Comparison of ENCODE assay signal across 8 mouse cellular contexts in the genomic region with DNA sequence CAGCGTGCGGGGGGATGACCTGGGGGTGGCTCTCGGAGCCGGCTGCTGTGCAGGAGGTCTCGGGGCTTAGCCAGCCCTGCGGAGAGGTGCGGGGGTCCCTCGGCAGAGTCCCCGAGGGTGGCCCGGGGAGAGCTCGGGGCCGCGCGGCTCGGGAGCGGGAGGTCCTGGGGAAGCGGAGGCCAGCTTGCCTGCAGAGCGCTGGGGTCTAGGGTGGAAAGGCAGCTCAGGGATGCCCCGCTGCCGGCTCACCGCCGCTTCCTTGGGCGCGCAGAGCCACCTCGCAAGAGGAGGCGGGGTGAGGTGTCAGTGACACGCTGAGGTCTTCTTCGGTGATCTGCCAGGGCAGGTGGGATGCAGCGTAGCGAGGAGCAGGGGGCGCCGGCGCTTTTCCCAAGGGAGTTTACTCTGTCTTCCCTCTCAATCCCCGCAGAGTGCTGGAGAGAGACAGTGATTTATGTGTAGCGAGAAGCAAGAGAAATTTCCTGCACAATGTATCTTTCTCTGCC. TPM values are rescaled to one million over a fixed set of nuclear protein-coding genes. Genes with fewer than 3 reads are reported as not detected.
DNase-seq lines count a peak whose midpoint lies in the region; ATAC-seq and TF ChIP-seq lines count a peak whose summit lies in the region.

No protein-coding gene starts in this region.

- H3K4me3 ChIP-seq in heart, embryonic 12.5 days: peak overlapping the region; percentile 87
- H3K4me3 ChIP-seq in ES-E14 (ENCODE audit: insufficient read depth in 1 of 2, low read depth in 1 of 2, low read length in 2 of 2, poor library complexity in 1 of 2, severe bottlenecking in 1 of 2): peak overlapping the region; percentile 78 to 81
- H3K4me3 ChIP-seq in hindbrain, embryonic 10.5 days: peak overlapping the region; percentile 85
- peak overlapping the region; percentile 97 for H3K4me3 ChIP-seq in limb, embryonic 11.5 days (ENCODE audit: low read depth, low read length)
- peak overlapping the region; percentile 97 for H3K4me3 ChIP-seq in midbrain, postnatal 0 days (ENCODE audit: low read depth, low read length)

- H3K4me1 ChIP-seq in heart, embryonic 12.5 days (replicated peaks): peaks cover 22% of the 10 kb centered on the region
- H3K4me1 ChIP-seq in ES-E14 (ENCODE audit: control insufficient read depth in 2 of 2, insufficient read depth in 2 of 2, low read length in 2 of 2, poor library complexity in 1 of 2): peaks cover 0 to 2% of the 10 kb centered on the region in 2 experiments; a peak in 1 of 4 replicates
- H3K4me1 ChIP-seq in hindbrain, embryonic 10.5 days (replicated peaks): peaks cover 55% of the 10 kb centered on the region
- H3K4me1 ChIP-seq in limb, embryonic 11.5 days (ENCODE audit: control insufficient read depth, insufficient read depth, low read length): peaks cover 30% of the 10 kb centered on the region
- H3K4me1 ChIP-seq in midbrain, postnatal 0 days (ENCODE audit: insufficient read depth, low read length): no peaks in the 10 kb centered on the region

- peak overlapping the region; percentile 96 for H3K9ac ChIP-seq in heart, embryonic 12.5 days
- peak overlapping the region; percentile 88 for H3K9ac ChIP-seq in ES-E14 (ENCODE audit: insufficient read depth, low read depth, low read length, poor library complexity, severe bottlenecking)
- H3K9ac ChIP-seq in limb, embryonic 11.5 days (ENCODE audit: low read length): peak overlapping the region; percentile 96
- H3K9ac ChIP-seq in midbrain, postnatal 0 days (replicated peaks; ENCODE audit: low read length, poor library complexity, severe bottlenecking): peak overlapping the region; percentile 91

- no peak for DNase-seq in heart, postnatal 10 days
- DNase-seq in ES-E14 (ENCODE audit: low read depth, low spot score): no peak
- peak; percentile 73 for DNase-seq in embryo, embryonic 10.5 days (ENCODE audit: low spot score)
- DNase-seq in hindbrain, embryonic 10.5 days (ENCODE audit: low spot score): no peak
- no peak for DNase-seq in limb, embryonic 11.5 days (ENCODE audit: low spot score)
- peak; percentile 47 for DNase-seq in midbrain, postnatal 0 days (ENCODE audit: low spot score)
- peak; percentile 70 for DNase-seq in thymus, postnatal 0 days (ENCODE audit: low spot score)

- peak overlapping the region; percentile 71 for H3K4me2 ChIP-seq in heart, embryonic 12.5 days
- peak overlapping the region; percentile 75 for H3K4me2 ChIP-seq in limb, embryonic 11.5 days (ENCODE audit: low read depth, severe bottlenecking)
- peak overlapping the region; percentile 67 for H3K4me2 ChIP-seq in midbrain, postnatal 0 days (ENCODE audit: low read depth, low read length, poor library complexity, severe bottlenecking)

- peak; percentile 47 for ATAC-seq in heart, embryonic 12.5 days (ENCODE audit: insufficient number of reproducible peaks, low FRiP score)
- ATAC-seq in limb, embryonic 11.5 days (ENCODE audit: insufficient number of reproducible peaks, low FRiP score, low TSS enrichment, low read depth): peak; percentile 71
- ATAC-seq in midbrain, postnatal 0 days (ENCODE audit: low FRiP score): peak; percentile 83

- in situ Hi-C loops in ES-E14 (cut with MboI; ENCODE audit: low sequenced_read_pairs in 2 of 2, unreplicated experiment in 2 of 2): no loop called here

- no peaks in the 10 kb centered on the region for H3K27me3 ChIP-seq in heart, embryonic 12.5 days (replicated peaks)
- H3K27me3 ChIP-seq in hindbrain, embryonic 10.5 days (ENCODE audit: insufficient read depth, poor library complexity, severe bottlenecking): peaks cover 45% of the 10 kb centered on the region
- H3K27me3 ChIP-seq in limb, embryonic 11.5 days (ENCODE audit: control insufficient read depth, insufficient read depth, low read length): no peaks in the 10 kb centered on the region
- H3K27me3 ChIP-seq in midbrain, postnatal 0 days (ENCODE audit: insufficient read depth, low read length): no peaks in the 10 kb centered on the region; the same call in 1 of the 2 replicates

- no peaks in the 10 kb centered on the region for H3K9me3 ChIP-seq in heart, embryonic 12.5 days (replicated peaks)
- no peaks in the 10 kb centered on the region for H3K9me3 ChIP-seq in ES-E14 (ENCODE audit: control insufficient read depth, insufficient read depth, low read depth, low read length)
- H3K9me3 ChIP-seq in hindbrain, embryonic 10.5 days: no peaks in the 10 kb centered on the region
- no peaks in the 10 kb centered on the region for H3K9me3 ChIP-seq in limb, embryonic 11.5 days (ENCODE audit: control insufficient read depth, low read length)
- H3K9me3 ChIP-seq in midbrain, postnatal 0 days (ENCODE audit: low read length): no peaks in the 10 kb centered on the region

- TF ChIP-seq CTCF in midbrain, postnatal 0 days (IDR thresholded peaks at IDR 0.05): peak; percentile 18; the same call in 1 of the 2 replicates

- intact Hi-C loops in heart, postnatal 10 days (cut with DNase I): loop anchor here (2.0 to 5.0 kb wide), 3 partner anchors 79 to 139 kb away; no protein-coding TSS in a partner anchor

- H3K36me3 ChIP-seq in heart, embryonic 12.5 days: no peaks in the 10 kb centered on the region
- no peaks in the 10 kb centered on the region for H3K36me3 ChIP-seq in ES-E14 (ENCODE audit: control insufficient read depth, insufficient read depth, low read length, poor library complexity, severe bottlenecking)
- H3K36me3 ChIP-seq in hindbrain, embryonic 10.5 days: no peaks in the 10 kb centered on the region
- no peaks in the 10 kb centered on the region for H3K36me3 ChIP-seq in limb, embryonic 11.5 days (ENCODE audit: control insufficient read depth, insufficient read depth, low read length)
- H3K36me3 ChIP-seq in midbrain, postnatal 0 days (ENCODE audit: insufficient read depth, low read length): no peaks in the 10 kb centered on the region

- peak overlapping the region; percentile 88 for H3K27ac ChIP-seq in heart, embryonic 12.5 days (ENCODE audit: poor library complexity, severe bottlenecking)
- no peak overlapping the region for H3K27ac ChIP-seq in ES-E14 (ENCODE audit: insufficient read depth, low read depth, low read length, poor library complexity, severe bottlenecking)
- peak overlapping the region; percentile 98 for H3K27ac ChIP-seq in hindbrain, embryonic 10.5 days
- H3K27ac ChIP-seq in limb, embryonic 11.5 days (replicated peaks; ENCODE audit: low read depth, low read length): peak overlapping the region; percentile 93
- H3K27ac ChIP-seq in midbrain, postnatal 0 days (ENCODE audit: low read depth, low read length): peak overlapping the region; percentile 91

- under 1% methylated on average over 34 of the region's 35 CpGs for WGBS in heart, embryonic 12.5 days
- WGBS in hindbrain, embryonic 10.5 days: under 1% methylated on average over 35 of the region's 35 CpGs
- WGBS in limb, embryonic 11.5 days: under 1% methylated on average over 35 of the region's 35 CpGs
- under 1% methylated on average over 33 of the region's 35 CpGs for WGBS in midbrain, postnatal 0 days

TF ChIP-seq in ES-E14, 5 proteins besides CTCF, POLR2A, EP300 and RAD21:
- 0 out of 2 replicates have a peak, but pooled peaks have one; percentile 47 for TF ChIP-seq HCFC1 (IDR thresholded peaks at IDR 0.05; ENCODE audit: borderline replicate concordance, insufficient read depth, low read length)
- no peak for TF ChIP-seq MAFK (IDR thresholded peaks at IDR 0.05; ENCODE audit: insufficient read depth, low read depth, low read length)

RNA-seq across cellular contexts. Expression of gene Cdon, which starts 0.9 kb away (rescaled TPM):
- 7.0 and 8.2 TPM in 2 replicates for polyA plus RNA-seq in heart, embryonic 12.5 days (2016; fragmentation: Nextera tagmentation; extraction: Ambion mirVana)
- 10 to 100 TPM; 19.7 to 31.2 TPM for total RNA-seq in heart, postnatal 10 days (2021)
- total RNA-seq in ES-E14 (2012; rRNA removed): 13.4 and 17.4 TPM in 2 replicates
- polyA plus RNA-seq in hindbrain, embryonic 10.5 days (2016; fragmentation: Nextera tagmentation; extraction: Ambion mirVana): 11.7 and 15.4 TPM in 2 replicates
- polyA plus RNA-seq in limb, embryonic 11.5 days (2014; fragmentation: Nextera tagmentation; extraction: Ambion mirVana): 10.9 and 11.8 TPM in 2 replicates
- total RNA-seq in midbrain, postnatal 0 days (2014; rRNA removed): 11.4 and 12.3 TPM in 2 replicates
- 0.65 and 0.81 TPM in 2 replicates for polyA plus RNA-seq in midbrain, postnatal 0 days (2015; fragmentation: Nextera tagmentation; extraction: Ambion mirVana)
- 1.5 and 2.0 TPM in 2 replicates for polyA plus RNA-seq in thymus, postnatal 0 days (2015; fragmentation: Nextera tagmentation; extraction: Ambion mirVana)

Comparison
In these comparisons a context has a peak if more than half of its experiments do, and no peak if none do; other contexts are left out.
1. DNase-seq: peak in embryo, embryonic 10.5 days (single experiment), midbrain, postnatal 0 days (single experiment) and thymus, postnatal 0 days (single experiment); none in heart, postnatal 10 days (0 of 2), ES-E14 (single experiment), hindbrain, embryonic 10.5 days (single experiment) and limb, embryonic 11.5 days (single experiment).
2. Peak in every context shown above with its lines, with median percentiles within 50 percentile points of each other: ATAC-seq, H3K4me2 ChIP-seq, H3K4me3 ChIP-seq and H3K9ac ChIP-seq.